Mouse (Mus musculus) hindbrain, embryonic 10.5 days (tissue): ENCODE results near the gene Dync1i1. TPM values are rescaled to one million over a fixed set of nuclear protein-coding genes. Genes with fewer than 3 reads are reported as not detected.

Source experiments
- DNase-seq: peaks from one replicate; pipeline ENCODE4 v3.0.0-alpha.2; 2017; ENCODE audit warnings: low spot score
- H3K27ac ChIP-seq: fragments of 300-500 bp; sonication (generic); 2 replicates; pipeline ENCODE4 v1.5.1; 2016; ENCODE audit warnings: mild to moderate bottlenecking, moderate library complexity
- H3K27me3 ChIP-seq: fragments of 300-500 bp; sonication (generic); 2 replicates; pipeline ENCODE4 v1.6.1; 2016; ENCODE audit warnings: mild to moderate bottlenecking; ENCODE audit not compliant: poor library complexity, insufficient read depth, severe bottlenecking
- H3K36me3 ChIP-seq: fragments of 300-500 bp; sonication (generic); 2 replicates; pipeline ENCODE4 v1.6.1; 2016; ENCODE audit warnings: mild to moderate bottlenecking, moderate library complexity
- H3K4me1 ChIP-seq: fragments of 300-500 bp; sonication (generic); replicated peaks from 2 replicates; pipeline ENCODE4 v1.6.1; 2016; ENCODE audit warnings: mild to moderate bottlenecking
- H3K4me3 ChIP-seq: fragments of 300-500 bp; sonication (generic); 2 replicates; pipeline ENCODE4 v1.5.1; 2016; ENCODE audit warnings: mild to moderate bottlenecking, moderate library complexity
- H3K9me3 ChIP-seq: fragments of 300-500 bp; sonication (generic); 2 replicates; pipeline ENCODE4 v1.6.1; 2016; ENCODE audit warnings: mild to moderate bottlenecking, moderate library complexity
- WGBS: fragments of 180-500 bp; shearing (Covaris S2); methylation state at CpG from one replicate; pipeline ENCODE4 v1.1.7; 2016; 5-methylcytosine and 5-hydroxymethylcytosine counted together
- polyA plus RNA-seq: library from polyadenylated mRNA; unstranded; fragments of >200 nt; fragmentation: Nextera tagmentation; extraction: Ambion mirVana; gene quantifications from 2 replicates; pipeline ENCODE4 v1.2.1, GENCODE M21; 2016

Gene Dync1i1
- polyA plus RNA-seq, 1 experiment from 2014 or later, result 1.5 TPM

- WGBS, result 67% methylated on average over 7 of the region's 7 CpGs
- H3K27ac ChIP-seq, result no peak overlapping the region
- H3K27me3 ChIP-seq, result no peaks in the 10 kb centered on the region
- no peaks in the 10 kb centered on the region for H3K9me3 ChIP-seq
- DNase-seq, result no peak
- peaks cover 7% of the 10 kb centered on the region for H3K4me1 ChIP-seq
- no peaks in the 10 kb centered on the region for H3K36me3 ChIP-seq
- no peak overlapping the region for H3K4me3 ChIP-seq
These were observed 65.2 kb downstream of the Dync1i1 start for GRCm38 (mm10) chr6:5790607-5791006.

- DNase-seq, result no peak
- no peaks in the 10 kb centered on the region for H3K36me3 ChIP-seq
- H3K27ac ChIP-seq, result no peak overlapping the region
- H3K4me3 ChIP-seq, result no peak overlapping the region
- WGBS, result 70% methylated on average over 5 of the region's 5 CpGs
- H3K27me3 ChIP-seq, result no peaks in the 10 kb centered on the region
- H3K4me1 ChIP-seq, result peaks cover 7% of the 10 kb centered on the region
- H3K9me3 ChIP-seq, result no peaks in the 10 kb centered on the region
These were observed 68.8 kb downstream of the Dync1i1 start for GRCm38 (mm10) chr6:5794106-5794753.

DNA sequence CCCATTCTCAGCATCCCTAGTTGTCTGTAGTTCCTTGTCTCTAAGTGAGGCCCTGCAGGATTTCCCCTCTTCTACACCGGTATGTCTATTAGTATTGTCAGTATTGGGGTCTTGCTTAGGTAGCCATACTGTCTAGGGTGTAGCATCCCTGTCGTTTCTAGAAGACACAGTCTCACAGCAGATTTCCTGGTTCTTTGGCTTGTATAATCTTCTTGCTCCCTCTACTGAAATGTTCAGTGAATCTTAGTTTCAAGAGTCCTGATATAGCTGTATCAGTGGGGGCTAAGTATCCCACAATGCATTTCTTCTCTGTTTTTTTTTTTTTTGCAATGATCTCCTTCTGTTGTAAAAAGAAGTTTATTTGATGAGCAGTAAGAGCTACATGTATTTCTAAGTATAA is 69.9 kb downstream of the Dync1i1 start:
- no peak for DNase-seq
- WGBS, result 82% methylated on average over 2 of the region's 2 CpGs

GRCm38 (mm10) chr6:5802124-5802839 is 76.8 kb downstream of the Dync1i1 start:
- no peaks in the 10 kb centered on the region for H3K4me1 ChIP-seq
- H3K36me3 ChIP-seq, result no peaks in the 10 kb centered on the region
- H3K27ac ChIP-seq, result no peak overlapping the region
- 55% methylated on average over 6 of the region's 6 CpGs for WGBS
- no peak for DNase-seq
- no peak overlapping the region for H3K4me3 ChIP-seq
- H3K9me3 ChIP-seq, result no peaks in the 10 kb centered on the region
- no peaks in the 10 kb centered on the region for H3K27me3 ChIP-seq

More for the DNA sequence above, 69.9 kb downstream of the Dync1i1 start:
- no peak overlapping the region for H3K27ac ChIP-seq
- peaks cover 7% of the 10 kb centered on the region for H3K4me1 ChIP-seq
- H3K9me3 ChIP-seq, result no peaks in the 10 kb centered on the region
- H3K36me3 ChIP-seq, result no peaks in the 10 kb centered on the region
- H3K27me3 ChIP-seq, result no peaks in the 10 kb centered on the region
- H3K4me3 ChIP-seq, result no peak overlapping the region

- Histone ChIP-seq H3K4me1 (no peaks in the 10 kb centered on the region), H3K27me3 (no peaks in the 10 kb centered on the region), H3K4me3 (no peak overlapping the region), H3K9me3 (no peaks in the 10 kb centered on the region), H3K36me3 (no peaks in the 10 kb centered on the region), H3K27ac (no peak overlapping the region)
- 68% methylated on average over 11 of the region's 11 CpGs for WGBS
- no peak for DNase-seq
These were observed 77.5 kb downstream of the Dync1i1 start for GRCm38 (mm10) chr6:5802840-5803491.

DNA sequence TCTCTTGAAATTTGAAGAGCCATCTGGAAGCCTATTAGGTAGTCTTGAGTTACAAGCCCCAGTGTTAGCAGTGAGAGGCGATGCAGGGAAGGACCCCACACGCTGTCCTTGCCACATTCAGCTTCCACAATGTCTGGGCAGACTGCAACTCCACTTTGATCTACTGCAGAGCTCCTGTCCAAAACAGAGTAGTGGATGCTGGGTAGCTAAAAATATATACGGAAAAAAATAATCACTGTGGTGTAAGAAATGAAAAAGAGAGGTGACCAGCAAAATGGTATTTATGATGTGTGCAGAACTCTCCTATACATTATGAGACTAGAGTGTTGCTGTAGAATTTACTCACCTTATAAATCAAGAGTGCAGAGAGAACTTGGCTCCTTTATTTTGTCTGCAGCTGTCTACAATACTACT is 82.6 kb downstream of the Dync1i1 start:
- 79% methylated on average over 3 of the region's 3 CpGs for WGBS
- no peaks in the 10 kb centered on the region for H3K4me1 ChIP-seq
- H3K4me3 ChIP-seq, result no peak overlapping the region
- no peak overlapping the region for H3K27ac ChIP-seq
- H3K9me3 ChIP-seq, result no peaks in the 10 kb centered on the region
- no peaks in the 10 kb centered on the region for H3K27me3 ChIP-seq
- DNase-seq, result no peak
- H3K36me3 ChIP-seq, result no peaks in the 10 kb centered on the region

GRCm38 (mm10) chr6:5812076-5812475 is 86.6 kb downstream of the Dync1i1 start:
- Histone ChIP-seq H3K27ac (no peak overlapping the region), H3K4me3 (no peak overlapping the region), H3K36me3 (no peaks in the 10 kb centered on the region), H3K9me3 (no peaks in the 10 kb centered on the region), H3K4me1 (no peaks in the 10 kb centered on the region), H3K27me3 (no peaks in the 10 kb centered on the region)
- no peak for DNase-seq
- 67% methylated on average over 1 of the region's 1 CpGs for WGBS

GRCm38 (mm10) chr6:5819674-5820073 is 94.2 kb downstream of the Dync1i1 start:
- no peak for DNase-seq
- H3K9me3 ChIP-seq, result no peaks in the 10 kb centered on the region
- H3K36me3 ChIP-seq, result no peaks in the 10 kb centered on the region
- H3K27me3 ChIP-seq, result no peaks in the 10 kb centered on the region
- H3K4me3 ChIP-seq, result no peak overlapping the region
- no peak overlapping the region for H3K27ac ChIP-seq
- WGBS, result 87% methylated on average over 3 of the region's 3 CpGs
- H3K4me1 ChIP-seq, result no peaks in the 10 kb centered on the region

DNA sequence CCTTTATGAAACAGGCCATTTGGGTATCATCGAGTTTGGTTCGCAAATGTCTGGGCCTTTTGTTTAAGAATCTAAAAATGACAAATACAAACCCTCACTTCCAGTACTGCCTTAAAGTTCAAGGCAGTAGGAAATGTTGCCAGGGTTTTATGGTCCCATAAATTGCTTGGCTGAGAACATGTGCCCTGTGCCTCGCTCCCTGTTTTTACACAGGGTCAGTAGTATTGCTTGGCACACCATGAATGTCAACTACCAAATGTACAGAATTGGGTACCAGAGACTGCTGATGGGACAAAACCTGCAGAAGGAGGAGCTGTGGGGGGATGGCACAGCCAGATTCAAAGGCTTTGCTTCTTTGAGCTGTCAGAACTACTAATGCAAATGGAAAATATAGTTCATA is 100.0 kb downstream of the Dync1i1 start:
- 95% methylated on average over 3 of the region's 3 CpGs for WGBS
- no peaks in the 10 kb centered on the region for H3K36me3 ChIP-seq
- no peaks in the 10 kb centered on the region for H3K4me1 ChIP-seq
- H3K27ac ChIP-seq, result no peak overlapping the region
- H3K4me3 ChIP-seq, result no peak overlapping the region
- DNase-seq, result no peak
- H3K9me3 ChIP-seq, result no peaks in the 10 kb centered on the region
- H3K27me3 ChIP-seq, result no peaks in the 10 kb centered on the region

DNA sequence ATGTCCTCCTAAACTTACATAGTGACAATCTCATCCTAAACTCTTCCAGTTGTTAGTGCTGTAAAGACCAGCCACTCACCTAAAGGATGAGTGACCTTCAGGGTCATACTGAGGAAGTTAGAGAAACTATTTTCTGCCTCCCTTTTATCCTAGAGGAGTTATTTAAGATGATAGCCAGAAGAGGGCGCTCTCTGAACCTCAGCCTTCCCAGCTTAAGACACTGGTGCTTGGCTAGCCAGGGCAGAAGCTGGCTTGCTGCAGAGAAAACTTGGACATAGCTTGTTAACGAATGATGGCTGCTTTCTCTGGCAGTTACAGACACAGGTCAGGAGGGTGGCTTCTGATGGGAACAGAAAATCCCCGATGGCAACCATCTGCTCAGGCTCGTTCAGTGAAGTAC is 101.6 kb downstream of the Dync1i1 start:
- no peak for DNase-seq
- H3K27ac ChIP-seq, result no peak overlapping the region
- WGBS, result 56% methylated on average over 4 of the region's 4 CpGs
- no peaks in the 10 kb centered on the region for H3K9me3 ChIP-seq
- H3K4me3 ChIP-seq, result no peak overlapping the region
- H3K4me1 ChIP-seq, result no peaks in the 10 kb centered on the region
- H3K27me3 ChIP-seq, result no peaks in the 10 kb centered on the region
- H3K36me3 ChIP-seq, result no peaks in the 10 kb centered on the region

GRCm38 (mm10) chr6:5828409-5828974 is 103.1 kb downstream of the Dync1i1 start:
- WGBS, result 79% methylated on average over 14 of the region's 14 CpGs

GRCm38 (mm10) chr6:5829148-5829547 is 103.7 kb downstream of the Dync1i1 start:
- Histone ChIP-seq H3K36me3 (no peaks in the 10 kb centered on the region), H3K27ac (no peak overlapping the region), H3K4me3 (no peak overlapping the region), H3K9me3 (no peaks in the 10 kb centered on the region), H3K27me3 (no peaks in the 10 kb centered on the region), H3K4me1 (no peaks in the 10 kb centered on the region)
- DNase-seq, result no peak
- 73% methylated on average over 9 of the region's 9 CpGs for WGBS

More at GRCm38 (mm10) chr6:5828409-5828974, 103.1 kb downstream of the Dync1i1 start:
- H3K4me3 ChIP-seq, result no peak overlapping the region
- no peaks in the 10 kb centered on the region for H3K36me3 ChIP-seq
- H3K4me1 ChIP-seq, result no peaks in the 10 kb centered on the region
- H3K27me3 ChIP-seq, result no peaks in the 10 kb centered on the region
- H3K9me3 ChIP-seq, result no peaks in the 10 kb centered on the region
- no peak for DNase-seq
- no peak overlapping the region for H3K27ac ChIP-seq

- Histone ChIP-seq H3K27ac (no peak overlapping the region), H3K27me3 (no peaks in the 10 kb centered on the region), H3K9me3 (no peaks in the 10 kb centered on the region), H3K4me1 (no peaks in the 10 kb centered on the region), H3K4me3 (no peak overlapping the region), H3K36me3 (no peaks in the 10 kb centered on the region)
- no peak for DNase-seq
- 64% methylated on average over 2 of the region's 2 CpGs for WGBS
These were observed 105.3 kb downstream of the Dync1i1 start for GRCm38 (mm10) chr6:5830717-5831116.
